Mouse (Mus musculus) heart, postnatal 14 days (tissue): ENCODE measurements around the gene Dazap1. TPM values are rescaled to one million over a fixed set of nuclear protein-coding genes. Genes with fewer than 3 reads are reported as not detected.
A peak's percentile ranks its signal among the peaks of the same experiment; 100 is the strongest.
"Not testable (repeated sequence)": the region's sequence is repeated elsewhere in the genome, so short reads cannot be mapped to it uniquely, and the experiment has no call there.

Source experiments
- DNase-seq, 2 experiments: peaks; one replicate each; pipeline ENCODE4 v3.0.0; 2021 to 2022
- intact Hi-C: fragments of 180-260 bp; cut with DNase I; formaldehyde crosslinking; loops from one replicate; pipeline ENCODE4 v1.15.1; 2025
- total RNA-seq, 2 experiments: library from RNA; stranded (reverse); gene quantifications; 2 replicates each; pipeline ENCODE4 v1.2.3; 2021

Dazap1 gene
- total RNA-seq, 2 experiments from 2014 or later, result 68.2 to 76.3 TPM

GRCm38 (mm10) chr10:80247849-80248248, 13.4 kb upstream of the Dazap1 start:
- no peak for DNase-seq
- intact Hi-C loops, result loop anchor here (2.0 to 10.0 kb wide), 2 partner anchors 21 to 283 kb away; partner anchors contain the start of genes Mum1 and Wdr18

GRCm38 (mm10) chr10:80248437-80248836, 12.8 kb upstream of the Dazap1 start:
- intact Hi-C loops, result loop anchor here (2.0 to 10.0 kb wide), 2 partner anchors 22 to 284 kb away; partner anchors contain the start of genes Mum1 and Wdr18
- DNase-seq, result not testable (repeated sequence)

- intact Hi-C loops, result loop anchor here (2.0 to 10.0 kb wide), 2 partner anchors 22 to 284 kb away; partner anchors contain the start of genes Mum1 and Wdr18
- DNase-seq, result peak; percentile 93 to 95
Observed at GRCm38 (mm10) chr10:80248971-80249640, 12.2 kb upstream of the Dazap1 start, which contains the start of gene Ndufs7. Gene Ndufs7, plus strand, starts transcription at chr10:80249121.

GRCm38 (mm10) chr10:80250059-80250458, 11.2 kb upstream of the Dazap1 start:
- intact Hi-C loops, result no loop called here
- DNase-seq, result no peak

GRCm38 (mm10) chr10:80250573-80250972, 10.7 kb upstream of the Dazap1 start:
- DNase-seq, result no peak
- intact Hi-C loops, result no loop called here

GRCm38 (mm10) chr10:80252011-80252410, 9.3 kb upstream of the Dazap1 start:
- intact Hi-C loops, result no loop called here
- DNase-seq, result no peak

- intact Hi-C loops, result no loop called here
- peak; percentile 46 to 62 for DNase-seq
Observed at GRCm38 (mm10) chr10:80252493-80253274, 8.6 kb upstream of the Dazap1 start.

GRCm38 (mm10) chr10:80253551-80253950, 7.7 kb upstream of the Dazap1 start:
- no peak for DNase-seq
- intact Hi-C loops, result no loop called here

GRCm38 (mm10) chr10:80254331-80255297, 6.7 kb upstream of the Dazap1 start:
- intact Hi-C loops, result no loop called here

GRCm38 (mm10) chr10:80255881-80256535, 5.3 kb upstream of the Dazap1 start:
- intact Hi-C loops, result no loop called here
- peak; percentile 42 to 44 for DNase-seq

More at GRCm38 (mm10) chr10:80254331-80255297, 6.7 kb upstream of the Dazap1 start:
- no peak for DNase-seq

GRCm38 (mm10) chr10:80257936-80258335, 3.4 kb upstream of the Dazap1 start:
- intact Hi-C loops, result no loop called here
- no peak for DNase-seq

GRCm38 (mm10) chr10:80258752-80259462, 2.4 kb upstream of the Dazap1 start:
- DNase-seq, result no peak
- intact Hi-C loops, result no loop called here

- no peak for DNase-seq
- intact Hi-C loops, result no loop called here
Observed at GRCm38 (mm10) chr10:80259463-80259805, 1.9 kb upstream of the Dazap1 start.

GRCm38 (mm10) chr10:80259861-80260641, 1.2 kb upstream of the Dazap1 start:
- peak; percentile 64 to 78 for DNase-seq
- intact Hi-C loops, result no loop called here

GRCm38 (mm10) chr10:80261585-80261968, 291 bp downstream of the Dazap1 start:
- intact Hi-C loops, result no loop called here

GRCm38 (mm10) chr10:80262169-80262568, 883 bp downstream of the Dazap1 start:
- intact Hi-C loops, result no loop called here
- DNase-seq, result no peak

More at GRCm38 (mm10) chr10:80261585-80261968, 291 bp downstream of the Dazap1 start:
- DNase-seq, result peak; percentile 95 to 98

- intact Hi-C loops, result no loop called here
- DNase-seq, result no peak
Observed at GRCm38 (mm10) chr10:80262776-80263365, 1.6 kb downstream of the Dazap1 start.
